Mouse (Mus musculus): ENCODE data around the gene Ehmt1. TPM values are rescaled to one million over a fixed set of nuclear protein-coding genes. Genes with fewer than 3 reads are reported as not detected.

Gene Ehmt1
- total RNA-seq (2023) = 100 to 1,000 TPM in 1 of 2 experiments, 10 to 100 TPM in 1; 88.4 to 112 TPM

DNA sequence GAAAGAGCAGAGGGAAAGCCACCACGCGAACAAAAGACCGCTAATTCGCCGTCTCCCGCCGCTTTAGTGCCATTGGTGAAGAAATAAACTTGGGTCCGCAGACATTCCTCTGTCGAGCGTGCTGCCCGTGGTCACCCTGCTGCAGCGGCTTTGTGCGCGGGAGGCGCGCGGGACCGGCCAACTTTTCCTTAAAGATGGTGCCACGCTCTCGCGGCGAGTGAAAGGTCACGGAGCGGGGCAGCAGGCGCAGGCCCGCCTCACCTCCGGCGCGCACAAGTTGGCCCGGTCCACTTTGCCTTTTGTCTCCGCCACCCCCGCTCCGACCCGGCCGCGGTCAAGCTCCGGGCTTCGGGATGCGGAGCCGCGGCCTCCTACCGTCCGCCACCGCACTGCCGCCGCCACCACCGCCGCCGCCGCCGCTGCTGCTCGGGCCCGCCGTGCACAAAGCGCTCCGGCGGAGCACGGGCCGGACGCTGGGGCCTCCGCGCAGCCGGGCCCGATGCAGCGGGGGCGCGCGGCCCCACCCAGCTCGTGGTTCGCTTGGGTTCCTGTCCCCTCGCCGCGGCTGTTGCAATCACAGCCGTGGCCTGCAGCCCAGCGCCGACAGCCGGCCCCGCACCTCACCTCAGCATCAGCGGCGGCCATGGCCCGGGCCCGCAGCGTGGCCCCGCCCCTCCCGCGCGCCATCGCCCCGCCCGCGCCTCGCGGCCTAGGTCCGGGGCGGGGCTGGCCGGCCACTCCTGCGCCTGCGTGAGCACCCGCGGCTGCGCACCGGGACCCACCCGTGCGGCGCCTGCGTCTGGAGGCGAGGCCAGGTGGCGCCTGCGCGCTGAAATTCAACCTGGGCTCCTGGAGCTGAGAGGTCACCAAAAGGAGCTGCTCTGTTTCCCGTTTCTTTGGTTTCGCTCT is at the start of gene Ehmt1:
Ehmt1 (minus strand) TSS at position 685 of the 909 bp plus-strand sequence.

DNA sequence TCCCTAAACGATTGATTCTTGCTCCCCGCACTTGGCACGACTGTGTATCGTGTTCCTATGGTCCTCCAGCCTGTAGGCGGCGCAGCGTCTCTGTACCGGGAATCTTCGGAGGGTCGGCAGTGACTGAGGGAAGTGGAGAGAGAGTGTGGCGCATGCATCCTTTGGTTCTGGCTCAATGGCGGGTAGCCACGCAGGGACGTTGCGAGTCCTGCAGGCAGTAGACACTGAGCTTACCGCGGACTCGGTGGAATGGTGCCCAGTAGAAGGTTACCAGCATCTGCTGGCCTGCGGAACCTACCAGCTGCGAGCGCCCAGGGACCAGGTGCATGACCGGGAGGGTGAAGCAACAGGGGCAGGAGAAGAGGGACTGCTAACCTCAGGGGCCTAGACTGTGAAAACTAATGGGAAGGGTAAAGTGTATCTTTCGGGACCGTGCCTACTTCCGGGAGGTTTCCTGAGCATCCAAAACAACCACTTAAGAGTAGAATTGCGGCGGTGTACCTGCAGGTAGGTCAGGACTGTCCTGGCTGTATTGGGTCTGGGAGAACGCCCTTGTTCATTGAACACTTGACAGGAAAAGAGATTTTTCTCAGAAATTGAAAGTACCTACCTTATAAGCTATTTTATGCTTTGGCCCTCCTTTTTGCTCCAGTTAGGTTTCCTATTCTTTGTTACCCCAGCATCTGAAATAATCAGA is 43.0 kb upstream of the Ehmt1 start, which contains the start of gene Dph7:
Dph7 (plus strand) TSS at position 97 of the 697 bp plus-strand sequence.

DNA sequence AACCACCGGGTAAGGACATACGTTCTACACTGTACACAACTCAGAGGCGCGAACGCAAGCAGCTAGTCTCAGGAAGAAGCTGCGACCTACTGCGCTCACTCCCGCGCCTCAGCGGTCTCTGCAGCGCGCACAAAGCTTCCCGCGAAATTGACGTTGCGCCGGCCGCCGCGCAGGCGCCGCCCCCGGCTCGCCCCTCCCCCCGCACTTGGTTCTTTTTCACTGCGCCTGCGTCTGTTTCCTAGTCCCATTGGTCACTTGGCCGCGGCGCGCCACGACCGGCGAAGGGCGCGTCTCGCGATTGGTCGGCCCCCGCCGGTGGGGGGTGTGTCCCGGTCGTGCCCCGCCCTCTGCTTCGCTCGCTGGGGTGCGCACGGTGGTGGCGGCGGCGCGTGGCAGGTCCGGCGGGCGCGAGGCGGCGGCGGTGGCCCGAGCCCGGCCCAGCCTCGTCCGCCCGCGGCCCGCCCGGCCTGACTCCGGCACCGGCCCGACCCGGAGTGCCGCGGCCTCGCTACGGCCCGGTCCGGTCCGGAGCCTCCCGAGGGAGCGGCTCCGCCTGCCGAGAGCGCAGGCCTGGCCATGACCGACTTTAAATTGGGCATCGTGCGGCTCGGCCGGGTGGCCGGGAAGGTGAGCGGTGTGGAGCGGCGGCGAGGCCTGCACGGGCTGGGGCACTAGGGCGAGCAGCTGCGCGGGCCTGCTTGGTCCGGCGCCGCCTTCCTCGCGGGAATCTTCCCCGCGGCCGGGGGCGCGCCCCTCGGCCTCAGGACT is 30.2 kb upstream of the Ehmt1 start, which contains the start of gene Zmynd19:
Zmynd19 (plus strand) TSS at position 372 of the 768 bp plus-strand sequence.

DNA sequence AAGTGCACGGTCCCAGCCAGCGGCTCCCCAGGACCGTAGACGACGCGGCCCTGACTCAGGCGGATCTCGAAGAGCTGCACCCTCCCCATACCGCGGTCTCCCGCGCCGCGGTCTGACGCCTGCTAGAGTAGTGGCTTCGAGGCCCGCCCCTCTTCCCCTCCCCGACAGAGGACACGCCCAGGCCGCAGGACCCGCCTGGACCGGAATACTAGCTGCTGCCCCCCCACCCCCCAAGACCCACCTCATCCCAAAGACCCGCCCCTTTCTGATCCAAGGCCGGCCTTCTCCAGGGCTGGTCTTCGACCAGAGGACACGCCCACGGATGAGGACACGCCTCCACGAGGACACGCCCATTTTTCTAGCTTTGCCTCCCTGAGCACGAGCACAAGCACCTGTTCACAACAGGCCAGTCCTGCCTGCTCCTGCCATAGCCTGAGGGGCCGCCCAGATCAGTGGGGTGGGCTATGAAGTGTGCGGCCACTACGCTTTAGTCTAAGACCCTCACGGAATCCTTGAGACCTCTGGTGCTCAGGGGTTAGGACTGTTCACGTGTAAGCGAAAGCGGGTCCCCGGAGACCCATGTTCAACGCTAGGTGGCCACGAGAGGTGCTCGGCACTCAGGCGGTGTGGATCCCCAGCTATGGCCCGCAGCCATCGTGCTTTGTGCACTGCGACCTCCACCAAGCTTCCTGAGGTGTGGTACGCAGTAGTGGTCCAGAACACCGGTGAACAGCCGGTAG is 15.8 kb upstream of the Ehmt1 start, which contains the start of gene Arrdc1:
Arrdc1 (minus strand) TSS at position 196 of the 740 bp plus-strand sequence.

DNA sequence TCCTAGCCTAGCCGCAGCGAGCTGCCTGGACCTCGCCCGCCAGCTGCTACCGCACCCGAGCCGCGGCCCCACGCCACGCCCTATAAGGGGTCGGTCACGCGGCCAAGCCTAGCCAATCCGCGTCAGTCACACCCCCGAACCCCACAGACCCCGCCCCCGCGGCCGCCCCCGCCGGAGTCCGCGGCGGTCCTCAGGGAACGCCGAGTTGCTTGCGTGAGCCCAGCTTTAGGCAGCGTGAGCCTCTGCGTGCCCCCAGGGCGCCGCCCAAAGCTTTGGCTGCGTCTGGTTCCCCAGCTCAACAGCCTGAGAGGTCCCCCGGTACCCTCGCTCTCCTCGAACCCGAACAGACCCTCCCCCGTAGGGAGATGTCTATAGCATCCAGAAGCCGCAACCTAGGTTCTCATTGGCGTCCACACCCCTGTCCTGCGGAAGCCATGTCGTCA is 156.3 kb downstream of the Ehmt1 start, which contains the start of gene Cacna1b:
Cacna1b (minus strand) TSS at position 38 of the 443 bp plus-strand sequence.

Other genes starting within 250 kb of the Ehmt1 start
- 1 to 10 TPM; 1.6 to 2.6 TPM for gene Cacna1b, start 156.5 kb downstream of the Ehmt1 start, total RNA-seq (2023)
- gene Arrdc1, start 15.6 kb upstream of the Ehmt1 start, total RNA-seq (2023) = 100 to 1,000 TPM; 127 to 131 TPM
- 1 to 10 TPM; 7.1 to 7.6 TPM for gene Zmynd19, start 30.2 kb upstream of the Ehmt1 start, total RNA-seq (2023)
- gene Dph7, start 42.8 kb upstream of the Ehmt1 start, total RNA-seq (2023) = 1 to 10 TPM; 6.0 to 7.0 TPM
- 10 to 100 TPM; 17.2 to 17.4 TPM for gene Mrpl41, start 55.5 kb upstream of the Ehmt1 start, total RNA-seq (2023)
- gene Pnpla7, start 56.4 kb upstream of the Ehmt1 start, total RNA-seq (2023) = 100 to 1,000 TPM; 133 to 171 TPM
- 10 to 100 TPM; 23.6 to 33.9 TPM for gene Nsmf, start 134.7 kb upstream of the Ehmt1 start, total RNA-seq (2023)
- not detected for gene Entpd8, start 160.7 kb upstream of the Ehmt1 start, total RNA-seq (2023)
- gene Noxa1, start 175.5 kb upstream of the Ehmt1 start, total RNA-seq (2023) = not detected

Measured in monocyte, adult 59 days (primary cell).